Mouse (Mus musculus) erythroblast, embryonic 14.5 days (primary cell): ENCODE data around the gene Pklr.

Experiments
- GATA1 ChIP-seq: IDR thresholded peaks from 2 replicates; pipeline ENCODE4 v1.6.1; 2012; ENCODE audit warnings: low read length, inconsistent platforms, mixed read lengths
- TAL1 ChIP-seq: IDR thresholded peaks from 3 replicates; pipeline ENCODE4 v1.6.1; 2012; ENCODE audit warnings: low read length, inconsistent platforms, mixed read lengths

GRCm38 (mm10) chr3:89125981-89126380, 10.0 kb upstream of the Pklr start:
- no peak for TF ChIP-seq GATA1
- TF ChIP-seq TAL1, result no peak
